Mouse (Mus musculus) cerebellum, adult 2 months (tissue): ENCODE data around the gene Uqcrq. TPM values are rescaled to one million over a fixed set of nuclear protein-coding genes. Genes with fewer than 3 reads are reported as not detected.

Experiments used
- DNase-seq, 2 experiments: peaks; one replicate each; pipeline ENCODE4 v3.0.0; 2021
- H3K27ac ChIP-seq: fragments of 200-500 bp; 2 replicates; pipeline ENCODE4 v1.5.1; 2012; ENCODE audit warnings: low read length, control low read depth, inconsistent platforms; ENCODE audit not compliant: insufficient read depth
- H3K27me3 ChIP-seq: fragments of 200-500 bp; 2 replicates; pipeline ENCODE4 v1.6.1; 2012; ENCODE audit warnings: inconsistent platforms, mild to moderate bottlenecking, low read length, moderate library complexity; ENCODE audit not compliant: control insufficient read depth, insufficient read depth
- H3K4me1 ChIP-seq: fragments of 200-500 bp; 2 replicates; pipeline ENCODE4 v1.6.1; 2011; ENCODE audit warnings: low read length; ENCODE audit not compliant: control insufficient read depth, insufficient read depth
- H3K4me3 ChIP-seq: fragments of 200-500 bp; replicated peaks from 2 replicates; pipeline ENCODE3; 2011; ENCODE audit warnings: mild to moderate bottlenecking, low read depth, low read length, control low read depth; ENCODE audit not compliant: insufficient read depth
- CTCF ChIP-seq: fragments of 200-500 bp; IDR thresholded peaks from 2 replicates; pipeline ENCODE4 v1.5.1; 2011; ENCODE audit warnings: low read depth, mild to moderate bottlenecking, control low read depth, low read length, moderate library complexity, borderline replicate concordance; ENCODE audit not compliant: insufficient read depth
- POLR2A ChIP-seq: fragments of 200-500 bp; IDR thresholded peaks from 2 replicates; pipeline ENCODE4 v1.6.1; 2011; ENCODE audit warnings: low read length, control low read depth, borderline replicate concordance; ENCODE audit not compliant: insufficient read depth
- WGBS: fragments of 180-500 bp; shearing (Covaris S2); methylation state at CpG from one replicate; pipeline ENCODE4 v1.1.7; 2018; 5-methylcytosine and 5-hydroxymethylcytosine counted together
- polyA plus RNA-seq: library from polyadenylated mRNA; depleted of rRNA; stranded (reverse); fragments of >200 nt; gene quantifications from 2 replicates; pipeline ENCODE4 v1.2.3, GENCODE M21; 2012; rRNA removed

The Uqcrq gene
- polyA plus RNA-seq, 1 experiment = 454 TPM

DNA sequence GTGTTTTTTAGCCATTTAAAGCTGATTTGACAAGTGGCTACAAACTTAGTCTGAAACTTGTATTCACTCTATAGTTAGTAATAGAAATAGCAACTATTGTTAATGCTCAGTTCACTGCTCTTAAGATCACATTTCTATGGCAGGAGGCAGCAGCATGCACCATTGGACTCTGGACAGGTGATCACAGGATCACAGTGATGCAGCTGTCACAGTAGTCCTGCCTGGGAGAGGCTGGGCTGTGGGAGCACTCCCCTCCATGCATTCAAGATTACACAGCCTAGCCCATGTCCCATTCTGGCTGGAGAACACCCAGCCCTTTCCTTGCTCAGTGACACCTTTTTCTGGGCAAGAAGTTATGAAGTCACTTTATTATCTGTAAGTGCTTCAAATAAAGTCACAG lies 12.6 kb downstream of the Uqcrq start:
- Histone ChIP-seq H3K4me3 (no peak overlapping the region), H3K4me1 (no peaks in the 10 kb centered on the region), H3K27me3 (no peaks in the 10 kb centered on the region), H3K27ac (no peak overlapping the region)
- TF ChIP-seq CTCF = no peak
- no peak for TF ChIP-seq POLR2A
- DNase-seq = no peak

DNA sequence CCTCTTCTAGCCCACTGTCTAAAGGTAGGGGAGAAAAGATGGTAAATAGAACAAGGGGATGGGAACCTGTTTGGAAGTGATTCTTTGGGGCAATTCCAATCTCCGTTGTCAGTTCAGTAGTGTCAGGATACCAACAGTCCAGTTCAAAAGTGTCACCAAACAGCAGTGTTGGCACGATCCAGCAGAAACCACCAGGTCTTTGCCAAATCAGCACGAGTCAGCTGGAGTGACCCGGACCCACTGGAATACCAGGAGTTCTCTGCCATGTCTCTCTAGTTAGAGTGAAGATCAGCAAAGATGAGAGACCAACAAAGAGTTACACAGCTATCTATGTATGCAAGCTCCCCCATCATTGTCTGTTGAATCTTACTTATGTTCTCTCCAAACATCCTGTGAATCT lies 16.8 kb downstream of the Uqcrq start:
- Histone ChIP-seq H3K27me3 (no peaks in the 10 kb centered on the region), H3K4me3 (no peak overlapping the region), H3K4me1 (no peaks in the 10 kb centered on the region), H3K27ac (no peak overlapping the region)
- no peak for DNase-seq
- TF ChIP-seq CTCF (no peak), POLR2A (no peak)
- WGBS = 43% methylated on average over 4 of the region's 4 CpGs

DNA sequence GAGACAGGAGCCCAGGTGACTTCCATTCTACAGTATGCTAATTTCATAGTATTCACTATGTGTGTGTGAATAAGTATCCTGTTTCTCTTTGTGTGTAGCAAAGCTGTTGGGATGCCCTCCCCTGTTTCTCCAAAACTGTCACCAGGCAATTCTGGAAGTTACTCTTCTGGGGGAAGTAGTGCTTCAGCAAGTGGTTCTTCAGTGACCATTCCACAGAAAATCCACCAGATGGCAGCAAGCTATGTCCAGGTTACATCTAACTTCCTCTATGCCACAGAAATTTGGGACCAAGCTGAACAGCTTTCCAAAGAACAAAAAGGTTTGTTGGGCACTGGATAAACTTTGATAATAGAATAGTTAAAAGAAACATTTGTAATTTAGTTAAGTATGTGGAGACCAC lies 18.9 kb downstream of the Uqcrq start:
- DNase-seq = no peak

DNA sequence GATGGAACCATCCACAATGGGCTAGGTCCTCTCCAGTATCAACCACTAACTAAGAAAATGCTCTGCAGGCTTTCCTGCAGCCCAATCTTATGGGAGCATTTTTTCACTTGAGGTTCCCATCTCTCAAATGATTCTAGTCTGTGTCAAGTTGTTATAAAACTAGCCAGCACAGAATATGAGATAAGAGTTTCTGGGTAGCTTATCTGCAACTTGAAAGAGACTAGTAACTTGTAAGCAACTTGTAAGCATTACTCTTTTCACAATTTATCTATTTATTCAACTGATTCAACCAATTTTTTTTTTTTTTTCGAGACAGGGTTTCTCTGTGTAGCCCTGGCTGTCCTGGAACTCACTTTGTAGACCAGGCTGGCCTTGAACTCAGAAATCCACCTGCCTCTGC lies 27.0 kb downstream of the Uqcrq start:
- H3K27me3 ChIP-seq = no peaks in the 10 kb centered on the region
- TF ChIP-seq POLR2A (no peak), CTCF (no peak)

More for the DNA sequence above, 18.9 kb downstream of the Uqcrq start:
- peak; percentile 25; the same call in 1 of the 2 replicates for TF ChIP-seq CTCF
- TF ChIP-seq POLR2A = no peak
- Histone ChIP-seq H3K4me3 (no peak overlapping the region), H3K4me1 (no peaks in the 10 kb centered on the region), H3K27ac (no peak overlapping the region), H3K27me3 (no peaks in the 10 kb centered on the region)

DNA sequence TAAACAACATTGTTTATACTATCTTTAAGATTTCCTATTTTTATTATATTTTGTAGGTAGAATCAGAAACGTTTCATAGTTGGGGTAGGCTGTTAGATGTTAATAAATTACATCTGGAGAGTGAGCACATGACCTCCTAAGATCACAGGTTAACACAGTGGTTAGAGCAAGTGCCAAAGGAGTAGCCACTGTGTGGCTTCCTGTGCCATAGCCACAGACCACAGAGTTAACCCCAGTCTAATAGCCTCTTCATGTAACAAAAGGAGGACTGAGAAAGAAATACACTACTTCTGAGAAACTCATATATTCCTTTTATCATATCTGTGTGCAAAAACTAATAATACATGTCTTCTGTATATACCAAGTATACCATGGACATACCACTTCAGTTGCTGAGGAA lies 36.8 kb downstream of the Uqcrq start:
- WGBS = 96% methylated on average over 1 of the region's 1 CpGs

More for the DNA sequence above, 27.0 kb downstream of the Uqcrq start:
- no peaks in the 10 kb centered on the region for H3K4me1 ChIP-seq
- no peak for DNase-seq
- no peak overlapping the region for H3K4me3 ChIP-seq
- 87% methylated on average over 1 of the region's 1 CpGs for WGBS
- H3K27ac ChIP-seq = no peak overlapping the region

DNA sequence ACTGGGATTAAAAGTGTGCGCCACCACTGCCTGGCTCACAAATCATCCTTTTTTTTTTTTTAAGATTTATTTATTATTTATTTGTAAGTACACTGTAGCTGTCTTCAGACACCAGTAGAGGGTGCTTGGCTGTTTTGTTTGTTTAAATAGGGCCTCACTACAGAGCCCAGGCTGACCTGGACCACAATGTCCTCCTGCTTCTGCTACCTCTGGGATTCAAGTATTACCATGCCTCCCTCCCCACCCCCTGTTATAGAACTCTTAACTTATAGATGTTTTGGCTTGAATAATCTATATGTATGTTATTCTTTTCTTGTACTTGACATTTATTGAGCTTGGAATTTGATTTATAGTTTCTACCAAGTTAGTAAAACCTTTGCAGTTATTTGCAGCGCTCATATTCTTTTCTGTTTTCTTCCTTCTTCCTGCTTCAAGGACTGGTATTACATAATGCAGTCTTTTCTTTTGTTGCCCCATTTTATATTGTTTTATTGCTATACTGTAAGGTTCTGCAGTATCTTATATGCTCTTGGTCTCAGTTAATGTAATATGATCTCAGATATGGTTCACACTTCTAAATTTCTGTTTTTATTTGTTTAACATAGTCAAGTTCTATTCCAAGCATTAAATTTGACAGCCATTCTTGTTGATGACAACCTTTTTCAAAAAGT lies 46.7 kb downstream of the Uqcrq start:
- Histone ChIP-seq H3K4me3 (no peak overlapping the region), H3K27me3 (no peaks in the 10 kb centered on the region), H3K4me1 (no peaks in the 10 kb centered on the region), H3K27ac (no peak overlapping the region)
- no peak for DNase-seq
- no peak for TF ChIP-seq POLR2A
- no peak for TF ChIP-seq CTCF
- 96% methylated on average over 2 of the region's 2 CpGs for WGBS

More for the DNA sequence above, 36.8 kb downstream of the Uqcrq start:
- no peak overlapping the region for H3K4me3 ChIP-seq
- DNase-seq = no peak
- no peaks in the 10 kb centered on the region for H3K27me3 ChIP-seq
- no peaks in the 10 kb centered on the region for H3K4me1 ChIP-seq
- no peak overlapping the region for H3K27ac ChIP-seq
- no peak for TF ChIP-seq POLR2A
- TF ChIP-seq CTCF = no peak

DNA sequence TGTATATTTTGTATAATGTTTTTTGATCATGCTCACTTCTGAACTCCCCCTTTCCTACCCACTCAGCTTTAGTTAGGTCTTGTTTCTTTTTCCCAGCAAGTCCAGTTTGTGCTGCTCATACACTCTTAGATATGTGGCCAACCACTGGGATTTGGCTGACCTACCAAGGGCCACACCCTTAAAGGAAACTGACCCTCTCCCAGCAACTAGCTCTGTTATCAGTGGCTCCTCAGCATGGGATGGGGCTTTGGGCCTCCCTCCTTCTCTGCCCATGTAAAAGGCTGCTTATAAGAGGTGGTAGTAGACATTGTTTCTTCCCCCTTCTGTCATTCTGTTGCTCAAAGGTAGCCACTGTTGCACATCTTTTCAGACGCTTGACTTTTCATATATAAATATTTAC lies 51.7 kb downstream of the Uqcrq start:
- TF ChIP-seq POLR2A = no peak
- TF ChIP-seq CTCF = no peak
- H3K4me1 ChIP-seq = no peaks in the 10 kb centered on the region; the same call in 1 of the 2 replicates
- no peak for DNase-seq
- WGBS = 82% methylated on average over 1 of the region's 1 CpGs
- no peak overlapping the region for H3K4me3 ChIP-seq
- 0 out of 2 replicates have a peak overlapping the region, but pooled peaks have one; percentile 39 for H3K27ac ChIP-seq
- H3K27me3 ChIP-seq = no peaks in the 10 kb centered on the region

Other genes with a start within 250 kb of the Uqcrq start
- 86.9 and 87.9 TPM in 2 replicates for gene Hspa4, start 130.4 kb downstream of the Uqcrq start, polyA plus RNA-seq
- gene Zcchc10, start 106.2 kb downstream of the Uqcrq start, polyA plus RNA-seq = 10.8 and 11.8 TPM in 2 replicates
- 48.2 and 50.8 TPM in 2 replicates for gene Aff4, start 80.0 kb downstream of the Uqcrq start, polyA plus RNA-seq
- not detected in 2 replicates for gene Leap2, start 7.7 kb downstream of the Uqcrq start, polyA plus RNA-seq
- gene Gdf9, start 192 bp upstream of the Uqcrq start, polyA plus RNA-seq = 2.2 and 2.5 TPM in 2 replicates
- 0.06 TPM in 1 of 2 replicates, not detected in the other for gene Gm10447, start 26.3 kb upstream of the Uqcrq start, polyA plus RNA-seq
- 7.7 and 8.8 TPM in 2 replicates for gene Shroom1, start 26.4 kb upstream of the Uqcrq start, polyA plus RNA-seq
- gene Gm9837, start 39.6 kb upstream of the Uqcrq start, polyA plus RNA-seq = not detected in 2 replicates
- 0.65 and 1.6 TPM in 2 replicates for gene Gm9945, start 49.3 kb upstream of the Uqcrq start, polyA plus RNA-seq
- gene Sowaha, start 49.4 kb upstream of the Uqcrq start, polyA plus RNA-seq = 23.1 and 27.1 TPM in 2 replicates
- gene Sept8, start 88.4 kb upstream of the Uqcrq start, polyA plus RNA-seq = 318 and 354 TPM in 2 replicates
- 91.1 and 93.2 TPM in 2 replicates for gene Kif3a, start 136.5 kb upstream of the Uqcrq start, polyA plus RNA-seq
- gene Il4, start 187.8 kb upstream of the Uqcrq start, polyA plus RNA-seq = not detected in 2 replicates
- not detected in 2 replicates for gene Il13, start 203.9 kb upstream of the Uqcrq start, polyA plus RNA-seq